Mouse (Mus musculus) naive thymus-derived CD4-positive, alpha-beta T cell, adult 5 months (primary cell): Measurements from ENCODE around the gene Rbpj. TPM values are rescaled to one million over a fixed set of nuclear protein-coding genes. Genes with fewer than 3 reads are reported as not detected.

Source experiments
- polyA plus RNA-seq: library from polyadenylated mRNA; unstranded; fragments of 100-300 nt; shearing (Covaris generic); gene quantifications from one replicate; pipeline ENCODE4 v1.2.1, GENCODE M21; 2017

Gene Rbpj
- 31.5 TPM for polyA plus RNA-seq

DNA sequence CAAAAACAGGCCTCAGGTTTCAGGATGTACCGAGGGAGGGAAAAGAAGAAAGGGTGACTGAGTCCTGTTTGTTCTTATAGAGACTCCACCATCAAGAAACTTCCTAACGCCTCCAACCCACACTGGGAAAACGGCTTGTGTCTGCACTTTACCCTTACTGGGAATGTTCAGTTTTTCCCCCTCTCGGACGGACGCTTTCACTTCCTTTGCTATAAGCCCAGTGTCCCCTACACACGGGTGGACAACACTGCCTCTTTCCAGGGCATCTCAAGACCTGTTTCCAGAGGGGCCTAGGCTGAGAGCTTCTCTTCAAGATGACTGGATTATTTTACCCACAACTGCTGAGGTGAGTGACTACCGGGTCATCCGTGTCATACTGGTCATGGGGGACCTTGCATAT is at the start of gene Rbpj:
Gene Rbpj, plus strand, starts transcription at position 270 of the 400 bp plus-strand sequence.

Other genes with a start within 250 kb of the Rbpj start
- gene Smim20, start 199.1 kb upstream of the Rbpj start, polyA plus RNA-seq: 38.3 TPM
- gene Cckar, start 241.6 kb downstream of the Rbpj start, polyA plus RNA-seq: not detected